Mouse (Mus musculus): ENCODE measurements around the gene Chst3.
A peak's percentile ranks its signal among the peaks of the same experiment; 100 is the strongest.
"Not testable (repeated sequence)": the region's sequence is repeated elsewhere in the genome, so short reads cannot be mapped to it uniquely, and the experiment has no call there.

Chst3 gene

GRCm38 (mm10) chr10:60197406-60197821, 21.6 kb downstream of the Chst3 start:
- DNase-seq (ENCODE audit: low read depth) = no peak

- no peak for DNase-seq (ENCODE audit: low read depth)
Measured at GRCm38 (mm10) chr10:60196971-60197370, 22.1 kb downstream of the Chst3 start.

- DNase-seq (ENCODE audit: low read depth) = no peak
Measured at GRCm38 (mm10) chr10:60195087-60195486, 24.0 kb downstream of the Chst3 start.

GRCm38 (mm10) chr10:60193532-60194423, 25.3 kb downstream of the Chst3 start:
- peak; percentile 17 for DNase-seq (ENCODE audit: low read depth)

- DNase-seq (ENCODE audit: low read depth) = peak; percentile 63
Measured at GRCm38 (mm10) chr10:60191796-60192195, 27.3 kb downstream of the Chst3 start.

- DNase-seq (ENCODE audit: low read depth) = no peak
Measured at GRCm38 (mm10) chr10:60189534-60190186, 29.4 kb downstream of the Chst3 start.

- no peak for DNase-seq (ENCODE audit: low read depth)
Measured at GRCm38 (mm10) chr10:60186191-60186945, 32.7 kb downstream of the Chst3 start.

- DNase-seq (ENCODE audit: low read depth) = no peak
Measured at GRCm38 (mm10) chr10:60185023-60185709, 33.9 kb downstream of the Chst3 start.

- not testable (repeated sequence) for DNase-seq (ENCODE audit: low read depth)
Measured at GRCm38 (mm10) chr10:60175306-60175705, 43.8 kb downstream of the Chst3 start.

- DNase-seq (ENCODE audit: low read depth) = no peak
Measured at GRCm38 (mm10) chr10:60174506-60174905, 44.6 kb downstream of the Chst3 start.

GRCm38 (mm10) chr10:60173035-60173434, 46.0 kb downstream of the Chst3 start:
- no peak for DNase-seq (ENCODE audit: low read depth)

GRCm38 (mm10) chr10:60172306-60172705, 46.8 kb downstream of the Chst3 start:
- DNase-seq (ENCODE audit: low read depth) = no peak

GRCm38 (mm10) chr10:60171368-60171767, 47.7 kb downstream of the Chst3 start:
- no peak for DNase-seq (ENCODE audit: low read depth)

GRCm38 (mm10) chr10:60170326-60171089, 48.6 kb downstream of the Chst3 start:
- DNase-seq (ENCODE audit: low read depth) = no peak

GRCm38 (mm10) chr10:60168960-60169359, 50.1 kb downstream of the Chst3 start:
- no peak for DNase-seq (ENCODE audit: low read depth)

- no peak for DNase-seq (ENCODE audit: low read depth)
Measured at GRCm38 (mm10) chr10:60168306-60168705, 50.8 kb downstream of the Chst3 start.

GRCm38 (mm10) chr10:60166068-60166467, 53.0 kb downstream of the Chst3 start:
- no peak for DNase-seq (ENCODE audit: low read depth)

- DNase-seq (ENCODE audit: low read depth) = no peak
Measured at GRCm38 (mm10) chr10:60164869-60165268, 54.2 kb downstream of the Chst3 start.

GRCm38 (mm10) chr10:60162973-60163255, 56.1 kb downstream of the Chst3 start:
- peak; percentile 18 for DNase-seq (ENCODE audit: low read depth)

- DNase-seq (ENCODE audit: low read depth) = not testable (repeated sequence)
Measured at GRCm38 (mm10) chr10:60162184-60162972, 56.7 kb downstream of the Chst3 start.
